Mouse (Mus musculus): Measurements from ENCODE around the gene Tbl1xr1. TPM values are rescaled to one million over a fixed set of nuclear protein-coding genes. Genes with fewer than 3 reads are reported as not detected.

Tbl1xr1 gene
- polyA plus RNA-seq, 1 experiment from 2014 or later: 28.6 TPM

DNA sequence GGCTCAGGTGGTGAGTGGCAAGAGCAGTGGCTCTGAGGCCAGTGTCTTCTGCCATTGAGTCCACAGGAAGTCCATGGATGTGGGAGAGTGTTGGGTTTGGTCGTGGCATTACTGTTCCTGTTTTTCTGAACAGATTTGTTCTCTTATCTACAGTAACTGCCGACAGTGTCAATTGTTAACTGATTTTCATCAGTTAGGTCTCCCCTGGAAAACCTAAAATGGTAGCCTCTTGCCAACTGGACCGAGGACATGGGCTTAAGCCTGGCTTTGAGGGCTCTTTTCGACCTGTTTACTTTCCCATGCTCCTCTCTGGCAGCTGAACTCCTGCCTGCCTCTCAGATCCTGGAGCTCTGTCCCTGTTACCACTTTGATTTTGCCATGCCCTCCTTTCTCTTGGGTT, 5.4 kb downstream of the Tbl1xr1 start:
- Histone ChIP-seq H3K4me3 (ENCODE audit: low read depth, low read length) (no peak overlapping the region), H3K9ac (ENCODE audit: low read length) (no peak overlapping the region), H3K27ac (ENCODE audit: low read depth, low read length) (no peak overlapping the region), H3K4me1 (replicated peaks; ENCODE audit: control insufficient read depth, insufficient read depth, low read length) (no peaks in the 10 kb centered on the region; the same call in 1 of the 2 replicates), H3K4me2 (ENCODE audit: low read depth, low read length, severe bottlenecking) (no peak overlapping the region), H3K27me3 (ENCODE audit: control insufficient read depth, insufficient read depth, low read length) (no peaks in the 10 kb centered on the region), H3K9me3 (ENCODE audit: control insufficient read depth, low read length) (no peaks in the 10 kb centered on the region), H3K36me3 (ENCODE audit: control insufficient read depth, insufficient read depth, low read length) (no peaks in the 10 kb centered on the region)
- DNase-seq (ENCODE audit: low spot score) (no peak), ATAC-seq (replicated peaks; ENCODE audit: low FRiP score) (no peak)
- WGBS: 81% methylated on average over 4 of the region's 4 CpGs

DNA sequence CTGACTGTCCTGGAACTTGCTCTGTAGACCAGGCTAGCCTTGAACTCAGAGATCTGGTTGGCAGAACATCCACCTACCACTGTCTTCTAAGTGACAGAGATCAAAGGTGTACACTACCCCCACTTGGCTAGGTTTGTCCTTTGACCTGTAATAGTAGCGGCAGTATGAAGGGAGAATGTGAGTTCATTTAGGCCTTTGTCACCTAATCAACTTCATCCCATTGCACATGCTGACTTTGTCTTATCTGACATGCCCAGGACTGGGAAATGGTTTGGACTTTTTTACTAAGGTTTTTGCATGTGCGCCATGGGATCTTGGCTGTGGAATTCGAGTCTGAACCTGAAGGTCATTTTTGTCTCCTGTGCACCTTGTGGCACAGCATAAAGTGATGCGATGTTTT, 6.4 kb downstream of the Tbl1xr1 start:
- WGBS: 95% methylated on average over 4 of the region's 4 CpGs
- no peaks in the 10 kb centered on the region; the same call in 1 of the 2 replicates for H3K4me1 ChIP-seq (replicated peaks; ENCODE audit: control insufficient read depth, insufficient read depth, low read length)
- no peak overlapping the region for H3K27ac ChIP-seq (ENCODE audit: low read depth, low read length)
- no peaks in the 10 kb centered on the region for H3K9me3 ChIP-seq (ENCODE audit: control insufficient read depth, low read length)
- H3K4me2 ChIP-seq (ENCODE audit: low read depth, low read length, severe bottlenecking): no peak overlapping the region
- H3K36me3 ChIP-seq (ENCODE audit: control insufficient read depth, insufficient read depth, low read length): no peaks in the 10 kb centered on the region
- ATAC-seq (replicated peaks; ENCODE audit: low FRiP score) (no peak), DNase-seq (ENCODE audit: low spot score) (no peak)
- H3K27me3 ChIP-seq (ENCODE audit: control insufficient read depth, insufficient read depth, low read length): no peaks in the 10 kb centered on the region
- H3K4me3 ChIP-seq (ENCODE audit: low read depth, low read length): no peak overlapping the region
- no peak overlapping the region for H3K9ac ChIP-seq (ENCODE audit: low read length)

DNA sequence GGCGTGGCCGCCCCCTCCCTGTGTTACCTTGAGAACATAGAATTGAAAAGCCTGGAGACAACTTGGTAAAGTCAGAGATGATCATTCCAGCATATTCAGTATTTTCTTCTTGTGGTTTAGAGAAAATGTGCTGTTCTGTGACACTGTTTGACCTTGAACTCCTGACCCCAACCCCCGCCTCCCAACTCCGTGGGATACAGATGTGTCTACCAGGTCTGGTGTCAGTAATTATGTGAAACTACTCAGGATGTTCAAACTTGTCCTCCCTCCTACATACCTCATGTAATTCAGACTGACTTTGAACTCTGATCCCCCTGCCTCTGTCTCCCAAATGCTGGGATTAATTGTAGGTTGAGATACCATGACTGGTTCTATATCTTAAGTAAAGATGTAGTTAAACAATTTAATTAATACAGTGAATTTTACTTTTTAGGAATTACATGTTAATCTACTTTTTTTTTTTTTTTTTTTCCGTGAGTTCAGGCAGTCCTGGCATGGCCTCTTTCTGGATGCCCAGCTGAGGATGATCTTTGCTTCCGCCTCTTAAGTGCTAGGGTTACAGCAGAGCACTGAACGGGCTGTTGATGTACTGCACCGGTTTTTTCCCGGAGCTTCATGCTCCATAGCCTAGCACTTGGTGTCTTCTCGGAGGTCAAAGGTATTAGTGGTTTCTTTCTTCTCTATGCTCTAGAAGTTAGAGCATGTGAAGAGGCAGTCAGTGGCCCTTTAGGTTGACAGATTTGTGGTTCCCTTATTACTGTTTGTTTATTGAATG, 8.0 kb downstream of the Tbl1xr1 start:
- WGBS: 89% methylated on average over 10 of the region's 10 CpGs
- H3K4me3 ChIP-seq (ENCODE audit: low read depth, low read length): no peak overlapping the region
- ATAC-seq (replicated peaks; ENCODE audit: low FRiP score) (no peak), DNase-seq (ENCODE audit: low spot score) (no peak)
- H3K4me1 ChIP-seq (replicated peaks; ENCODE audit: control insufficient read depth, insufficient read depth, low read length): no peaks in the 10 kb centered on the region; the same call in 1 of the 2 replicates
- no peaks in the 10 kb centered on the region for H3K36me3 ChIP-seq (ENCODE audit: control insufficient read depth, insufficient read depth, low read length)
- no peak overlapping the region for H3K4me2 ChIP-seq (ENCODE audit: low read depth, low read length, severe bottlenecking)
- no peak overlapping the region for H3K27ac ChIP-seq (ENCODE audit: low read depth, low read length)
- H3K9me3 ChIP-seq (ENCODE audit: control insufficient read depth, low read length): no peaks in the 10 kb centered on the region
- H3K27me3 ChIP-seq (ENCODE audit: control insufficient read depth, insufficient read depth, low read length): no peaks in the 10 kb centered on the region
- no peak overlapping the region for H3K9ac ChIP-seq (ENCODE audit: low read length)

GRCm38 (mm10) chr3:22089825-22090224, 13.4 kb downstream of the Tbl1xr1 start:
- DNase-seq (ENCODE audit: low spot score) (no peak), ATAC-seq (replicated peaks; ENCODE audit: low FRiP score) (no peak)
- Histone ChIP-seq H3K27ac (ENCODE audit: low read depth, low read length) (no peak overlapping the region), H3K9ac (ENCODE audit: low read length) (no peak overlapping the region), H3K4me3 (ENCODE audit: low read depth, low read length) (no peak overlapping the region), H3K4me2 (ENCODE audit: low read depth, low read length, severe bottlenecking) (no peak overlapping the region), H3K4me1 (replicated peaks; ENCODE audit: control insufficient read depth, insufficient read depth, low read length) (no peaks in the 10 kb centered on the region), H3K9me3 (ENCODE audit: control insufficient read depth, low read length) (no peaks in the 10 kb centered on the region), H3K27me3 (ENCODE audit: control insufficient read depth, insufficient read depth, low read length) (no peaks in the 10 kb centered on the region), H3K36me3 (ENCODE audit: control insufficient read depth, insufficient read depth, low read length) (no peaks in the 10 kb centered on the region)
- 83% methylated on average over 3 of the region's 3 CpGs for WGBS

DNA sequence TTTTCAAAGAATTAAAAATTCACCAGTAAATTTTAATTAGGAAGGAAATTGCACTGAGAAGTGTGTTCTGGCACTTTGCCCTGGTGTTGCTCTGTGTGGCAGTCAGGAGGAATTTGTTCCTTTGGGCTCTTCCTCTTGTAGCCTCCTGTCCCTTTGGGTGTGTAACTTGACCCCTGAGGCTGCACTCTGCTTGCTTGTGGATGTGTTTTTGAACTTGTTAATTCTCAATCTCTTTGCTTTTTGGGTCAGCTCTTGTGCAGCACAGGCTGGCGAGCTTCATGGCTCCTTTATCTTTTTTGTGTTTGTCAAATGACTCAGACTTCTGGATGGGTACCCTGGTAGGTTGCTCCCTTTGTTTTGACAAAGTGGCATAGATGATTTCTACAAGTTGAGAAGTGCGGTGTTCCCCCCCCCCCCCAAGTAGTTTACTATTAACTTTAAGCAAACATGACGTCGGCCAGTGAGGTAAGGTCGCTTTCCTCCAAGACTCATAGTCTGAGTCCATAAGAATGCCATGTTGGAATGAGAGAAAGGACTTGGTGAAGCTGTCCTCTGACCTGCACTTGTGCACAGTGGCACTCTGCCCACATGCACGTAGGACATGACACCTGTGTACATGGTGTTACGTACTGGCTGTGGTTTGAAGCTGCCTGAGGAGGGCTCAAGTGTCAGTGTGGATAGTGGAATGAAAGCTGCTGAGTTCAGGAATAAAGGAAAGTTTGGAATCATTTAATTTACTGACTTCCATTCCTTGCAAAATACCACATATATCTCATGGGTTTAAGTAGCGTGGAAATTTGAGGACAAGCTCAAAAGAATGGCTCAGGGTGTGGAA, 14.2 kb downstream of the Tbl1xr1 start:
- H3K4me3 ChIP-seq (ENCODE audit: low read depth, low read length): no peak overlapping the region
- ATAC-seq (replicated peaks; ENCODE audit: low FRiP score) (no peak), DNase-seq (ENCODE audit: low spot score) (no peak)
- no peak overlapping the region for H3K9ac ChIP-seq (ENCODE audit: low read length)
- whole genome bisulfite sequencing: 86% methylated on average over 8 of the region's 8 CpGs
- H3K4me1 ChIP-seq (replicated peaks; ENCODE audit: control insufficient read depth, insufficient read depth, low read length): no peaks in the 10 kb centered on the region
- no peaks in the 10 kb centered on the region for H3K9me3 ChIP-seq (ENCODE audit: control insufficient read depth, low read length)
- H3K27me3 ChIP-seq (ENCODE audit: control insufficient read depth, insufficient read depth, low read length): no peaks in the 10 kb centered on the region
- no peaks in the 10 kb centered on the region for H3K36me3 ChIP-seq (ENCODE audit: control insufficient read depth, insufficient read depth, low read length)
- H3K27ac ChIP-seq (ENCODE audit: low read depth, low read length): no peak overlapping the region
- no peak overlapping the region for H3K4me2 ChIP-seq (ENCODE audit: low read depth, low read length, severe bottlenecking)

DNA sequence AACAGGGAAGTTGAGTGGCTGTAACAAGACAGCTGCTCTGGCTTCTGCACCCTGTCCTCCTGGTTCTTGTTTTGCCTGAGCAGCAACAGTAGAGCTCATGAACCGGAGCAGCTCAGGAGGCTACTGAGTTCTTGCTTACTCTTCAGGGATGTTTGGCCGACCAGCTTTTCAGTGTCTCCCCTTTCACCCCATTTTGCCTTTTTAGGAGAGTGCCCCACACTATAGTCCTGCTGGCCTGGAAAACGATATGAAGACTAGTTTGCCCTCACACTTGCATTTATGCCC, 14.8 kb downstream of the Tbl1xr1 start:
- no peak overlapping the region for H3K27ac ChIP-seq (ENCODE audit: low read depth, low read length)
- H3K4me3 ChIP-seq (ENCODE audit: low read depth, low read length): no peak overlapping the region
- 82% methylated on average over 3 of the region's 3 CpGs for WGBS
- DNase-seq (ENCODE audit: low spot score): no peak
- H3K4me2 ChIP-seq (ENCODE audit: low read depth, low read length, severe bottlenecking): no peak overlapping the region
- H3K36me3 ChIP-seq (ENCODE audit: control insufficient read depth, insufficient read depth, low read length): no peaks in the 10 kb centered on the region
- H3K9me3 ChIP-seq (ENCODE audit: control insufficient read depth, low read length): no peaks in the 10 kb centered on the region
- ATAC-seq (replicated peaks; ENCODE audit: low FRiP score): no peak
- H3K4me1 ChIP-seq (replicated peaks; ENCODE audit: control insufficient read depth, insufficient read depth, low read length): no peaks in the 10 kb centered on the region
- H3K27me3 ChIP-seq (ENCODE audit: control insufficient read depth, insufficient read depth, low read length): no peaks in the 10 kb centered on the region
- no peak overlapping the region for H3K9ac ChIP-seq (ENCODE audit: low read length)

- H3K9me3 ChIP-seq (ENCODE audit: control insufficient read depth, low read length): no peaks in the 10 kb centered on the region; the same call in 1 of the 2 replicates
- no peak overlapping the region for H3K27ac ChIP-seq (ENCODE audit: low read depth, low read length)
- ATAC-seq (replicated peaks; ENCODE audit: low FRiP score) (no peak), DNase-seq (ENCODE audit: low spot score) (no peak)
- H3K4me1 ChIP-seq (replicated peaks; ENCODE audit: control insufficient read depth, insufficient read depth, low read length): no peaks in the 10 kb centered on the region
- no peaks in the 10 kb centered on the region for H3K36me3 ChIP-seq (ENCODE audit: control insufficient read depth, insufficient read depth, low read length)
- H3K9ac ChIP-seq (ENCODE audit: low read length): no peak overlapping the region
- WGBS: 94% methylated on average over 3 of the region's 3 CpGs
- no peak overlapping the region for H3K4me3 ChIP-seq (ENCODE audit: low read depth, low read length)
- no peaks in the 10 kb centered on the region for H3K27me3 ChIP-seq (ENCODE audit: control insufficient read depth, insufficient read depth, low read length)
- no peak overlapping the region for H3K4me2 ChIP-seq (ENCODE audit: low read depth, low read length, severe bottlenecking)
Observed at GRCm38 (mm10) chr3:22091681-22092080, 15.2 kb downstream of the Tbl1xr1 start.

DNA sequence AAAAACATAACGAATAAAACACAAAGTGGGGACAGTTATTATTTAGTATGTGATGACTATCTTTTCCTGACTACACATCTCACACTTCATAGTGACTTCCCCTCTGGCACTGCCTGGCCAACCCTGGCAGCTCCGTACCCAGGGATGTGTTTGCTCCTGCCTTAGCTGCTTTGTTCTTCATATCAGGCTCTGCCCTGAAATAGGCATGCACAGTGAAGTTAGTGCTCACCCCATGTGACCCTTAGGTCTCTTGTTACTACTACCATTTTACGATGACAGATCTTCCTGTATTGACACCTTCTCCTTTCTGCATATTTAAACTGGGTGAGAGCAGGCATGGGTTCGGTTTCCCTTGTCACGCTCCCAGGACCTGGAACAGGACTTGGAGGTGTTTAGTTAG, 16.3 kb downstream of the Tbl1xr1 start:
- H3K27ac ChIP-seq (ENCODE audit: low read depth, low read length): no peak overlapping the region
- no peak for ATAC-seq (replicated peaks; ENCODE audit: low FRiP score)
- no peaks in the 10 kb centered on the region for H3K27me3 ChIP-seq (ENCODE audit: control insufficient read depth, insufficient read depth, low read length)
- WGBS: 92% methylated on average over 5 of the region's 5 CpGs
- no peaks in the 10 kb centered on the region for H3K4me1 ChIP-seq (replicated peaks; ENCODE audit: control insufficient read depth, insufficient read depth, low read length)
- H3K9ac ChIP-seq (ENCODE audit: low read length): no peak overlapping the region
- H3K4me2 ChIP-seq (ENCODE audit: low read depth, low read length, severe bottlenecking): no peak overlapping the region
- no peaks in the 10 kb centered on the region for H3K36me3 ChIP-seq (ENCODE audit: control insufficient read depth, insufficient read depth, low read length)
- H3K9me3 ChIP-seq (ENCODE audit: control insufficient read depth, low read length): no peaks in the 10 kb centered on the region; the same call in 1 of the 2 replicates
- DNase-seq (ENCODE audit: low spot score): no peak
- H3K4me3 ChIP-seq (ENCODE audit: low read depth, low read length): no peak overlapping the region
